Mouse (Mus musculus): ENCODE measurements around the gene Arfgap3. TPM values are rescaled to one million over a fixed set of nuclear protein-coding genes. Genes with fewer than 3 reads are reported as not detected.
"Not testable (repeated sequence)": the region's sequence is repeated elsewhere in the genome, so short reads cannot be mapped to it uniquely, and the experiment has no call there.

Arfgap3 gene
- total and polyA plus RNA-seq, 2 experiments from 2014 or later: 31.0 to 59.3 TPM

- H3K27ac ChIP-seq: no peak overlapping the region
- H3K9me3 ChIP-seq (ENCODE audit: low read length): no peaks in the 10 kb centered on the region
- 69% methylated on average over 1 of the region's 1 CpGs for WGBS
- no peak overlapping the region for H3K4me2 ChIP-seq (ENCODE audit: low read depth, low read length)
- no peak for ATAC-seq
- TF ChIP-seq CTCF (IDR thresholded peaks at IDR 0.05; ENCODE audit: low read depth): peak; percentile 50; the same call in 1 of the 2 replicates
- peaks cover 42% of the 10 kb centered on the region for H3K36me3 ChIP-seq (ENCODE audit: insufficient read depth, low read length)
- no peak overlapping the region for H3K4me3 ChIP-seq (ENCODE audit: low read length)
- no peak overlapping the region for H3K9ac ChIP-seq (replicated peaks; ENCODE audit: low read length)
- H3K4me1 ChIP-seq (ENCODE audit: insufficient read depth, low read length): no peaks in the 10 kb centered on the region
- no peaks in the 10 kb centered on the region for H3K27me3 ChIP-seq (ENCODE audit: insufficient read depth, low read length)
- no peak for DNase-seq (ENCODE audit: low spot score)
Measured at GRCm38 (mm10) chr15:83314914-83315313, 35.1 kb downstream of the Arfgap3 start.

- no peak for TF ChIP-seq CTCF (IDR thresholded peaks at IDR 0.05; ENCODE audit: low read depth)
- ATAC-seq (no peak), DNase-seq (ENCODE audit: low spot score) (no peak)
- Histone ChIP-seq H3K27me3 (ENCODE audit: insufficient read depth, low read length) (no peaks in the 10 kb centered on the region), H3K9ac (replicated peaks; ENCODE audit: low read length) (no peak overlapping the region), H3K36me3 (ENCODE audit: insufficient read depth, low read length) (peaks cover 45% of the 10 kb centered on the region), H3K9me3 (ENCODE audit: low read length) (no peaks in the 10 kb centered on the region), H3K4me3 (ENCODE audit: low read length) (no peak overlapping the region), H3K4me2 (ENCODE audit: low read depth, low read length) (no peak overlapping the region), H3K4me1 (ENCODE audit: insufficient read depth, low read length) (no peaks in the 10 kb centered on the region), H3K27ac (no peak overlapping the region)
- WGBS: 91% methylated on average over 5 of the region's 5 CpGs
Measured at GRCm38 (mm10) chr15:83309878-83310277, 40.2 kb downstream of the Arfgap3 start.

GRCm38 (mm10) chr15:83308708-83309107, 41.3 kb downstream of the Arfgap3 start:
- not testable (repeated sequence) for DNase-seq (ENCODE audit: low spot score); ATAC-seq; H3K27me3 ChIP-seq (ENCODE audit: insufficient read depth, low read length); H3K9ac ChIP-seq (replicated peaks; ENCODE audit: low read length); H3K4me1 ChIP-seq (ENCODE audit: insufficient read depth, low read length); H3K9me3 ChIP-seq (ENCODE audit: low read length); H3K4me2 ChIP-seq (ENCODE audit: low read depth, low read length); H3K4me3 ChIP-seq (ENCODE audit: low read length); H3K27ac ChIP-seq
- H3K36me3 ChIP-seq (ENCODE audit: insufficient read depth, low read length): peaks cover 42% of the 10 kb centered on the region
- WGBS: 95% methylated on average over 1 of the region's 1 CpGs

- Histone ChIP-seq H3K9ac (replicated peaks; ENCODE audit: low read length) (0 out of 2 replicates have a peak overlapping the region, but pooled peaks have one; percentile 9), H3K9me3 (ENCODE audit: low read length) (no peaks in the 10 kb centered on the region), H3K27ac (peak overlapping the region; percentile 32; the same call in 1 of the 2 replicates), H3K4me2 (ENCODE audit: low read depth, low read length) (no peak overlapping the region), H3K4me3 (ENCODE audit: low read length) (no peak overlapping the region), H3K27me3 (ENCODE audit: insufficient read depth, low read length) (no peaks in the 10 kb centered on the region), H3K36me3 (ENCODE audit: insufficient read depth, low read length) (peaks cover 21% of the 10 kb centered on the region; the same call in 1 of the 2 replicates), H3K4me1 (ENCODE audit: insufficient read depth, low read length) (no peaks in the 10 kb centered on the region; the same call in 1 of the 2 replicates)
- no peak for TF ChIP-seq CTCF (IDR thresholded peaks at IDR 0.05; ENCODE audit: low read depth)
- ATAC-seq (no peak), DNase-seq (ENCODE audit: low spot score) (no peak)
- WGBS: 81% methylated on average over 12 of the region's 12 CpGs
Measured at GRCm38 (mm10) chr15:83306181-83306580, 43.9 kb downstream of the Arfgap3 start.

GRCm38 (mm10) chr15:83305192-83305921, 44.7 kb downstream of the Arfgap3 start:
- Histone ChIP-seq H3K27ac (peak overlapping the region; percentile 43; the same call in 1 of the 2 replicates), H3K9me3 (ENCODE audit: low read length) (no peaks in the 10 kb centered on the region), H3K9ac (replicated peaks; ENCODE audit: low read length) (no peak overlapping the region), H3K4me3 (ENCODE audit: low read length) (no peak overlapping the region), H3K4me2 (ENCODE audit: low read depth, low read length) (no peak overlapping the region), H3K27me3 (ENCODE audit: insufficient read depth, low read length) (no peaks in the 10 kb centered on the region), H3K4me1 (ENCODE audit: insufficient read depth, low read length) (no peaks in the 10 kb centered on the region; the same call in 1 of the 2 replicates), H3K36me3 (ENCODE audit: insufficient read depth, low read length) (peaks cover 19% of the 10 kb centered on the region; the same call in 1 of the 2 replicates)
- DNase-seq (ENCODE audit: low spot score): peak; percentile 34
- WGBS: 33% methylated on average over 12 of the region's 12 CpGs
- no peak for TF ChIP-seq CTCF (IDR thresholded peaks at IDR 0.05; ENCODE audit: low read depth)
- peak; percentile 51; the same call in 1 of the 2 replicates for ATAC-seq

- DNase-seq (ENCODE audit: low spot score) (no peak), ATAC-seq (no peak)
- 68% methylated on average over 9 of the region's 9 CpGs for WGBS
- no peak overlapping the region for H3K4me3 ChIP-seq (ENCODE audit: low read length)
- H3K27ac ChIP-seq: peak overlapping the region; percentile 43; the same call in 1 of the 2 replicates
- TF ChIP-seq CTCF (IDR thresholded peaks at IDR 0.05; ENCODE audit: low read depth): no peak
- no peak overlapping the region for H3K9ac ChIP-seq (replicated peaks; ENCODE audit: low read length)
- H3K27me3 ChIP-seq (ENCODE audit: insufficient read depth, low read length): no peaks in the 10 kb centered on the region
- H3K4me2 ChIP-seq (ENCODE audit: low read depth, low read length): no peak overlapping the region
- H3K36me3 ChIP-seq (ENCODE audit: insufficient read depth, low read length): peaks cover 16% of the 10 kb centered on the region; the same call in 1 of the 2 replicates
- no peaks in the 10 kb centered on the region for H3K9me3 ChIP-seq (ENCODE audit: low read length)
- H3K4me1 ChIP-seq (ENCODE audit: insufficient read depth, low read length): no peaks in the 10 kb centered on the region; the same call in 1 of the 2 replicates
Measured at GRCm38 (mm10) chr15:83304804-83305191, 45.2 kb downstream of the Arfgap3 start.

Measured in hindbrain, postnatal 0 days (tissue).